Mouse (Mus musculus): ENCODE data around the gene Bach2.
A peak's percentile ranks its signal among the peaks of the same experiment; 100 is the strongest.

The Bach2 gene

DNA sequence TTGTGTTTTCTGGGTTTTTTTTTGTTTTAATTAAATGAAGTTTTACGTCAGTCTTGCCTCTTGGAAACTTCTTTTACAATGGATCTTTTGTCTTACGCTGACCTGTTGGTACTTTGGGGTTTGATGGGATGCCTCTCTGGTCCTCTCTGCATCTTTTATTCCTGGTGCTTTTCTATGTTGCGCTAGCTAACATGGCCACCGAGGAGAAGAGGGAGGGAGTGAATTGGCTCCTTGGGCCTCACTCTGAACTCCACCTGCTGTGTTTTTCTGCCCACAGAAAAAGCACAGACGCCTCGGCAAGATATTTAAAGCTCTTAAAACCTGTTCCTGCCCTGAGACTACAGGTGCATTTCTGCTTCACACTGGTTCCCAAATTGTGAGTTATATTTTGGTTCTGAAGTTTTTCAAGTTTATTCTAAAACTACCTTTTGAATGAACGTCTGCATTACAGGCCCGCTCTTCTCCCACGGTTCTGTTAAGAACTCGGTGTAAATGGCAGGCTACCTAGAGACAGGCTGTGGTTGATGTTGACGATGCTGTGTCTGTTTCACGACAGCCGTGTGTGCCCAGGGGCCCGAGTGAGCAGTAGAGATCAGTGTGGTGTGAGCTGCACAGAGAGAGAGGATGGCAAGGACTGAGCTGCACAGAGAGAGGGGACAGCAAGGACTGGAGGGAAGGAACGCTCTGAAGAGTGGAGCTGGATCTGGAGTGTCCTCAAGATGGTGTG, 13.5 kb downstream of the Bach2 start:
- DNase-seq, result no peak

DNA sequence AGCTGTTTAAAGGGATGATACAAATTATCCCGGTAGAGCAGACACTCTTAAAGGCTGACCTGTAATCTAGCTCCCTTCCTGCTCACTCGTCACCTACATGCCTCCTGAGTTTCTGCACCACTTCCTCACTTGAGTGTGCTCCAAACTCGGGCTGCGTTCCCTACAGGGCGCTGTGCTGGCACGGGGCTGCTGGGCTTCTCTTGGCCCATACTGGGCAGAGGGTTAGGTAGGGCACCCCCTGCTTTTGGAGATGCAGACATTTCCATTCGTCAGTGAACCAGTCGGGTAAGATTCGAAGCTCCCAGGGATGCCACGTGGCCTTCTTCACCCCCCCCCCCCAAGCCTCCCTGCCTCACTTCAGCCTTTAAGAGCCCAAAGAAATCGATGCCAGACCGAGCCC, 19.1 kb downstream of the Bach2 start:
- DNase-seq, result no peak

DNA sequence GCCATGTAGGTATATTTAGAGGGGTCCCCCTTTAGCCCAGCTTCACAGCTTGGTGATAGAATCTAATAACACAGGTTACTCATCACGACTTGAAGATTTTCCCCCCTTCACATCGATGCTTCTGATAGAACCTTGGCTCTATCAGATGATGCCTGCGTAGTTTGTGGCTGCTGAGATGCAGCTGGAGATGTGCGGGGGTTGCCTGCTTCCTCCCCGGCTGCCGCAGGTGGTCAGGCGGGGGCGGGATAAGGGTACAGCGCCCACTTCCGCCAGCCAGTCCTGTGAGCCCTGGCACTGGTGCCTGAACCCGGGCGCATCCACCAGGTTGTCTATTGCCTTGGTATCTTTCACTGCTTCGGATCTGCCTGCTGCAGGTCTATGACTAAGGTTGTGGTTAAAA, 19.5 kb downstream of the Bach2 start:
- no peak for DNase-seq

DNA sequence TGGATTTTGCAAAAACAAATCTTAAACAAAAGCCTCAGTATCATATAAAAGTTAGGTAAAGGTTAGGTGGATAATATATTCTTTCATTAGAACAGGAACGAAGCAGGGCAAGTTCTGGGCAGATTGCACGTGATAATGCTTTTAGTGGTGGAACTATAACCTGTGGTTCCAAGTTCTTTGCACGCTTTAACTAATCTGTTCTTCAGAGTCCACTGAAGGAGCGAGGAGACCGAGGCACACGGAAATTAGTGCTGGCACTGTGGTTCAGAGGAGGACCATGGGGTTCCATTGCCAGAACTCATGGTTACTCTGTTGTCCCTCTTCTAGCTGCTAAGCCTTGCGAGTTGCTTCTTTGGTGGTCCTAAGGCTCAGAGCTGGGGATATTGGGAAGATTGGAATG, 20.0 kb downstream of the Bach2 start:
- peak in 1 of 2 experiments; percentile 18 for DNase-seq

DNA sequence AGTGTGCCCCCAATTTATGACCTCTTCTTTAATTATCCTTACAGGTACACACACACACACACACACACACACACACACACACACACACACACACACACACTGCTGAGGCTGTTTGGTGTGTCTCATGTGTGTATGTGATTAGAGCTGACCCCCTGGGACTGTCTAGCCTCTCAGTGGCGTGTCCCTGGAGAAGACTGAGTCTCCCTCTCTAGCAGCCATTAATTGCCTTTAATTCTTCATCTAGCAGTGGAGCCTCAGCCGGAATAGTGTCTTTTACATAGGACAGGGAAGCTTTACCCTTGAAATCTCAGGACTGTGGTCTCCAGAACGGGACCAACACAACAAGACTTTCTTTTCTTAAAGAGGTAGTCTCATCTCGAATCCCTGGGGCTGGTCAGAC, 22.3 kb downstream of the Bach2 start:
- no peak for DNase-seq

DNA sequence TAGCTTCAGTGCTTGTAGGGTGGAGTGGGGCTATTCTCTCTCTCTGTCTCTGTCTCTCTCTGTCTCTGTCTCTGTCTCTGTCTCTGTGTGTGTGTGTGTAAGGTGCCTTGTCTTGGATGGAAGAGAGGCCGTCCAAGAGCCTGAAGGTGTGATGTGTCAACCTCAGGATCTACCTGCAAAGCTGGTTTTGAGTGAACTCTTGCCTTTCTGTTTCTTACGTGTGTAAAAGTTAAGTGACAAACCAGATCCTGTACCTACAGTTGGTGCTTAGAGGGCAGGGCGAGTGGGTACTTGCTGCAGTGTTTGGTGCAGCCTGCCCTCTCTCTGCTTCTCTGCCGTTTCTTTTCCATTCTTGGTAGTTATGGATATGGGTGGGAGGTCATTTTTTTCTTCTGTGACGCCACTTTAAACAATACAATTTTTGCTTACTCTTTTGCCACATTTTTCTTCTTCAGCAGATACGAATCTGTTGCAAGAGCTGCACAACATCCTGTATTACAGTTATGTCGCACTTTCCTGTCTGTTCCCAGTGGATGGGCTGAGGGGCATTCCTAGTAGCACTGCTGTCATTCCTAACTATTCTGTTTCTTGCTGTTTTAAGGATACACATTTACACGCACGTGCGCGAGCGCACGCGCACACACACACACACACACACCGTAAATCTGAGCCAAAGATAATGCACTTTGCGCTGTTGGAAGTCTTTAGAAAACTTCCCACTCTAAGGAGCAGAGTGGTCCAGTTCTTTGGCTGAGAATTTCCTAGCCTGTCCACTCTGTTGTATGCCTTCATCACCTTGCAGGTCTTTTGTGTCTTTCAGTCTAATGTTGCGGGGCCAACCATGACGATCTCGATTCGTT, 24.5 kb downstream of the Bach2 start:
- no peak for DNase-seq

- DNase-seq, result no peak
Observed at GRCm38 (mm10) chr4:32263685-32264038, 25.1 kb downstream of the Bach2 start.

DNA sequence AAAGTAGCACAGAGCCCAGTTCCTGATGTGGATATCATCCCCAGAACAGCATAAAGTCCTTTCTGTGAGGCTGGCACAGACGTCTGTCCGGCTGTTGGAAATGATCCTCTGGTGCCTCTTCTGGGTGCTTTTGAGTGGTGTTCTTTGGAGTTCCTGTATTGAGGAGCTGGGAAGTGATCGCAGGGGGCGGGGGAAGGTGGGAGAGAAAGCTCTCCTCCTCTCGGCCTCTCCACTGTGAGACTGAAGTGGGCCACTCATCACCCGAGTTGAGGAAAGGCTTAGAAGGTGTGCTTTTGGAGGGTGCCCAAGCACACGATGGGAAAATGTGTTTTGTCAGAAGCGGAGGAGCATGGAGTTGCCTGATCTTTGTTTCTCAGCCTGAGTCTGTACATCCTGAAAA, 26.3 kb downstream of the Bach2 start:
- no peak for DNase-seq

GRCm38 (mm10) chr4:32266731-32267130, 28.1 kb downstream of the Bach2 start:
- no peak for DNase-seq

GRCm38 (mm10) chr4:32268042-32268441, 29.4 kb downstream of the Bach2 start:
- DNase-seq, result no peak

DNA sequence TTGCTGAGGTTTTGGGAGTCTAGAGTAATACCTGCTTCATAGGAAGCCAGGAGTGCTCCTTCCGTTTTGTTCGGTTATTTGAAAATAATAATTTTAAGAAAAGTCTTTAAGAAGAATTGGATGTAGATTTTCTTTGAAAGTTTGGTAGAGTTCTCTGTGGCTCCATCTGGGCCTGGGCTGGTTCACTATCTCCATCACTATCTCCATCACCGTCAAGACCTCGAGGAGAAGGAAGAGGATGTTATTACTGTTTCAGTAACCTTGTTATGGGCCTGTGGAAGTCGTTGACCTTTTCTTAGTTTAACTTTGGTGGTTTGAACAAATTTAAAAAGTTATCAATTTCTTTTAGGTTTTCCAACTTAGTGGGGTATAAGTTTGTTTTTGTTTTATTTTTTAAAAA, 33.8 kb downstream of the Bach2 start:
- DNase-seq, result no peak

GRCm38 (mm10) chr4:32274776-32275294, 36.2 kb downstream of the Bach2 start:
- no peak for DNase-seq

DNA sequence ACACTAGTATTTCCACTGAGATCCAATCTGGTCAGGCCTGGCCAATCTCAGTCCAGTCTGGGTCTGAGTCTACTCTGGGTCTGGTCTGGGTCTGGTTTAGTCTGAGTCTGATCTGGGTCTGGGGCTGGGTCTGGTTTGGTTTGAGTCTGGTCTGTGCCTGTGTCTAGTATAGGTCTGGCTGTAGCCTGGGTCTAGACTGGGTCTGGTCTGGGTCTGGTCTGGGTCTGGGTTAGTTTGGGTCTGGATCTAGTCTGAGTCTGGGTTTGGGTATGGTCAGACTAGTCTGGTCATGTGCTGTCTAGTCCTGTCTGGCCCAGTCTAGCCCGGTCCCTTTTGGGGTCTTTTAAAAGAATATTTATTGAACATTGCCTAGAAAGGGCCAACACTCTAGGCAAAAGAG, 41.2 kb downstream of the Bach2 start:
- DNase-seq, result no peak

DNA sequence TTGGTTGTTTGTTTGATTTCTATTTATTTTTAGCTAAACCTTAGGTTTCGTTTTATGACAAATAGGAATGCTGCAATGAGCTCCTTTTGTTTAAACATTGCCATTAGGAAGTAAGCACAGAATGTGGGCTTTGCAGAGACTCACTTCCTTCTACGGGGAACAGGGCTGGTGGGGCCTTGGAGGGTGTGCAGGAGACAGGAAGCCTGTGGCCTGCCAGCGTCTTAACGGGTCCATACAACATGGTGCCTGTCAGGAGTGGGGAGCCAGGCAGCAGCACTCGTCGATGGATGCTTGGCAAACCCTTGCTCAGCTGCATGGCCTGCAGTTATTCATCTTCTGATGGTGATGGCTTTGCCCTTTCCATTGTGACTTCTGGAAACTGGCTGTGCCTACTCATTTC, 41.8 kb downstream of the Bach2 start:
- no peak for DNase-seq

DNA sequence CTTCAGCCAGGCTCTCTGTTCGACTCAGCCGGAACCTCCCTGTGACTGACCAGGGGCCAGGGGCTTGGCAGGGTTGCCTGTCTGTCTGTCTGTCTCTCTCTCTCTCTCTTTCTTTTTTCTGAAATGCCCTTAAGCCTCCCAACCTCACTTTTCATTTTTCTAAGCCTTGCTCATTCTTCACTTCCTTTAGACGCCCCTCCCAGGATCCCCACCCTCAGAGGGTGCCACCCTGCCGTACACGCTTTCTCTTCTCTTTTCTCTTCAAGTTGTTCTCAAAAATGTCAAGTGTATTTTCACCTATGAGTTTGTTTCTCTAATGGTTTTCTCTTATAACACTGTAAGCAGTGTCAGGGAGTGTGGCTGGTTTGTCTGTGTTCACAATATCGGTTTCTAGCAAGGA, 42.7 kb downstream of the Bach2 start:
- no peak for DNase-seq

GRCm38 (mm10) chr4:32286405-32286804, 47.8 kb downstream of the Bach2 start:
- DNase-seq, result no peak

GRCm38 (mm10) chr4:32288036-32288860, 49.6 kb downstream of the Bach2 start:
- peak; percentile 69 to 82 for DNase-seq

GRCm38 (mm10) chr4:32289845-32290244, 51.2 kb downstream of the Bach2 start:
- no peak for DNase-seq

GRCm38 (mm10) chr4:32291406-32291805, 52.8 kb downstream of the Bach2 start:
- no peak for DNase-seq

DNA sequence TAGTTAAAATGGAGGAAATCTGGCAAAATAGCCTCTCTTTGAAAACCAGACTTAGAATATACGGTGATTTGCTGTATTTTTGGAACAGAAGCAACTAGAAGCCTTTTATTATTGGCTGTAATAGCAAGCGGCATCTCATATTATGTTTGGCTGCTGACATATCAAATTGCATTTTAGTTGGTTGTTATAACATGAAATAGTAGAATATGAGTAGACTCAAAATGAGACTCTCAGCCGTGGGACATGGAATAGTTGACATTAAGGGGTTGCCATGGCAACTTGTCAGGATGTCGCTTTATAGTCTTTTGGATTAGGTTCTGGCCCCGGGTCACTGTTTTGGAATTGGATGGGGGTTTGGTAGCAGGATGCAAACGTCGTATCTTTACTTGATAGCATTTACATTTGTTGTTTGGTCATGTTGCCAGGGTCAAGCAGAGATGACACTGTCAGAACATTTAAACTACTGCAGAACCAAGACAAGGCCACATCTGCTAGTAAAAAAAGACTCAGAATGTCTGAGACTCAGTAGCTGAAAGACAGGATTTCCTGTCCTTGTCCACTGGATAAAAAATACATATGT, 55.2 kb downstream of the Bach2 start:
- DNase-seq, result no peak

GRCm38 (mm10) chr4:32297071-32297671, 58.6 kb downstream of the Bach2 start:
- no peak for DNase-seq

DNA sequence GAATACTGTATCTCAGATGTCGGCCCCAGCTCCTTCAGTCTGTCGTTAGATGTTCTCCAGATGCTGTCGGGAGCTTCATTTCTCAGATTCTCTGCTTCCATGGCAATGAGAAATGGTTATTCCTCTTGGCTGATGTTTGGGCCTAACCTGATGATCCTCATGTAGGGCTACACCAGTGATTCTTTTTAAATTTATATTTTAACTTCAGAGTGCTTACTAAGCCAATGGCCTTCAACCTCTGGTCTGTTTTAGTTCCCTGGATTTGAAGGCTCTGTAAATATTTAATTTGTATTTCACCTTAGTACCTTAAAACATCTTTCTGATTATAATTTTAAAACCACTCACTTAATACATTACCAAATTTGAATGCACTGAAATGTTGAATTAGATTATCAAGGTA, 60.6 kb downstream of the Bach2 start:
- DNase-seq, result peak in 1 of 2 experiments; percentile 46
